Mouse (Mus musculus) mammary gland, adult 2 months (tissue): ENCODE measurements around the gene Akap1. TPM values are rescaled to one million over a fixed set of nuclear protein-coding genes. Genes with fewer than 3 reads are reported as not detected.

Source experiments
- polyA plus RNA-seq: library from polyadenylated mRNA; depleted of rRNA; stranded (reverse); fragments of >200 nt; gene quantifications from 2 replicates; pipeline ENCODE4 v1.2.3, GENCODE M21; 2012; ENCODE audit warnings: low replicate concordance; rRNA removed

The Akap1 gene
- 39.4 and 90.8 TPM in 2 replicates for polyA plus RNA-seq

DNA sequence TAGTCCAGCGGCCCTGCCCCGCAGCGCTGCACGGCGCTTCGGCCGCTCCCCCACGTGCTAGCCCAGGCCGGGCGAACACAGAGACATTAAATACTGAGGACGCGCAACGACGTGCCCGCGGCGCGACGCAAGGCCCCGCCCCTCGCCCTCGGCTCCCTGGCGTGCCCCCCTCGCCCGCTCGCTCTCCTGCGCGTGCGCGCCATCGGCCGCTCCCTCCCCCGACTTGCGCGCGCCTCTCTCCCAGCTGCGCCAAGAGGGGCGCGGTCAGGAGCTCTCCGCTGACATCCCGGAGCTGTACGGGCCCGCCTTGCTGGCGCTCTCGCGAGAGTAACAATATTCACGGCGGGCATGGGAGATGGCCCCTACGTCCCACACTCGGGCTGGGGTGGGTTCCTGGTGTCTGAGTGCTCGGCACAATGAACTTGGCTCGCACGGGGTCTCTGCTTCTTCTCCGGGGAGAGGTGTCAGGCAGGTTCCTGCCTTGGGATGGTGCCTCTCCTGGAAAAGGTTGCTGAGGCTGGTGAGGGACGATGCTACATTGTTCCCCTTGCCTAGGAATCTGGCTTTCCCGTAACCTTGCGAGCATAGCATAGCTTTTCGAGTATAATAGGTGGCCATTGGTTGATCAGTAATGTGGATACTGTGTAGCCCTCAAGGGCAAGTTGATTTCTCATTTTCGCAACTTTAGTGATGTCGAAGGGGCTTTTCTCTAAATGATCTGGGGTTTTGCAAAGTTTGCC is at the start of gene Akap1:
Gene Akap1 (minus strand): TSS at position 129 of the 740 bp plus-strand sequence.

Other genes with a start within 250 kb of the Akap1 start
- 20.3 and 21.9 TPM in 2 replicates for gene Msi2, start 146.1 kb downstream of the Akap1 start, polyA plus RNA-seq
- 21.7 and 39.8 TPM in 2 replicates for gene Scpep1, start 90.9 kb upstream of the Akap1 start, polyA plus RNA-seq
- gene Elobl, start 102.3 kb upstream of the Akap1 start, polyA plus RNA-seq, result 0.19 and 1.3 TPM in 2 replicates
- gene Coil, start 105.7 kb upstream of the Akap1 start, polyA plus RNA-seq, result 5.4 and 6.4 TPM in 2 replicates
- gene Trim25, start 134.8 kb upstream of the Akap1 start, polyA plus RNA-seq, result 29.0 and 72.4 TPM in 2 replicates
- 6.7 and 9.8 TPM in 2 replicates for gene Dgke, start 202.3 kb upstream of the Akap1 start, polyA plus RNA-seq
- gene Gm525, start 209.3 kb upstream of the Akap1 start, polyA plus RNA-seq, result 1.6 and 2.9 TPM in 2 replicates